Mouse (Mus musculus) CH12.LX (cell line): ENCODE measurements around the gene Rps12.

Source experiments
- ELF1 ChIP-seq: IDR thresholded peaks from 2 replicates; pipeline ENCODE4 v1.6.1; 2014; ENCODE audit warnings: low read depth, mild to moderate bottlenecking, inconsistent platforms, low read length, improper control_type of control experiment
- MYC ChIP-seq: IDR thresholded peaks from 2 replicates; pipeline ENCODE4 v1.6.1; 2011; ENCODE audit warnings: low read depth, mild to moderate bottlenecking, improper control_type of control experiment, low read length
- UBTF ChIP-seq: IDR thresholded peaks from 2 replicates; pipeline ENCODE4 v1.6.1; 2012; ENCODE audit warnings: low read depth, mild to moderate bottlenecking, inconsistent platforms, low read length, improper control_type of control experiment, moderate library complexity

DNA sequence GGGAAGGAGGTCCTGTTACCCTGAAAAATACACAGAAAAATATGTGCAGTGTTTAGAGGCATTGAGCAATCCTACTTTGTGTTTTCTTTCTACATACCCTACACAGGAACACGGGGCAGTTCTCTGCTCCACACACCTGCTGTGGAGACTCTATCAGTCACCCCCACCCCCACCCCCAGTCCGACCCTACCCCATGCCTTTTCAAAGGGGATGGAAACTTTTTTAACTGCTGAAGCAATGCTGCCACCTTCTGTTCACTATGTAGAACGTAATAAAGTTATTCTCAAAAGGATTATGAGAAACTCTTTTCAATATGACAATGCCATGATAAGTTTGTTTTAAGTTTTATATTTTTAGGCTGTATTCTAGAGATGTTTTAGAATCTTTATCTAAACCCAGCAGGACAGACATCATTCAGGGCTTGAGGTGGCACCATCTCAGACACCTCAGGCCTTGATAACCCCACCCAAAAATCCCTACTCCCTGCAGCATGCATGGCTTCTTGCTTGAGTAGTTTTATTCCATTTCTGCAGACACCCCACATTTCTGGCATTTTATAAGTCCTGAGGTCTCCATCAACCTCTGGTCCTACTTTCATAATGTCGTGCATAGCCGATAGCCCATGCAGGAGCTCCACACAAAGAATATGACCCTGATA is 9.7 kb downstream of the Rps12 start:
- TF ChIP-seq UBTF: no peak
- no peak for TF ChIP-seq MYC
- TF ChIP-seq ELF1: no peak
